Mouse (Mus musculus): ENCODE results near the gene Slit3. TPM values are rescaled to one million over a fixed set of nuclear protein-coding genes. Genes with fewer than 3 reads are reported as not detected.

Gene Slit3
- polyA plus RNA-seq, 1 experiment from 2014 or later: 2.3 TPM

GRCm38 (mm10) chr11:35603946-35604345 lies 482.9 kb downstream of the Slit3 start:
- Histone ChIP-seq H3K27me3 (replicated peaks; ENCODE audit: control insufficient read depth, insufficient read depth, low read length) (0 out of 2 replicates have a peak, but pooled peaks cover 4% of the 10 kb centered on the region), H3K27ac (ENCODE audit: low read depth, low read length) (no peak overlapping the region), H3K36me3 (ENCODE audit: control insufficient read depth, insufficient read depth, low read length) (no peaks in the 10 kb centered on the region), H3K9ac (ENCODE audit: low read length) (no peak overlapping the region), H3K4me2 (ENCODE audit: low read length) (no peak overlapping the region), H3K9me3 (replicated peaks; ENCODE audit: control insufficient read depth, low read length) (no peaks in the 10 kb centered on the region), H3K4me3 (ENCODE audit: low read depth, low read length) (no peak overlapping the region), H3K4me1 (ENCODE audit: control insufficient read depth, insufficient read depth, low read length) (no peaks in the 10 kb centered on the region)
- 76% methylated on average over 6 of the region's 6 CpGs for WGBS
- no peak for DNase-seq (ENCODE audit: low spot score)
- no peak for ATAC-seq

DNA sequence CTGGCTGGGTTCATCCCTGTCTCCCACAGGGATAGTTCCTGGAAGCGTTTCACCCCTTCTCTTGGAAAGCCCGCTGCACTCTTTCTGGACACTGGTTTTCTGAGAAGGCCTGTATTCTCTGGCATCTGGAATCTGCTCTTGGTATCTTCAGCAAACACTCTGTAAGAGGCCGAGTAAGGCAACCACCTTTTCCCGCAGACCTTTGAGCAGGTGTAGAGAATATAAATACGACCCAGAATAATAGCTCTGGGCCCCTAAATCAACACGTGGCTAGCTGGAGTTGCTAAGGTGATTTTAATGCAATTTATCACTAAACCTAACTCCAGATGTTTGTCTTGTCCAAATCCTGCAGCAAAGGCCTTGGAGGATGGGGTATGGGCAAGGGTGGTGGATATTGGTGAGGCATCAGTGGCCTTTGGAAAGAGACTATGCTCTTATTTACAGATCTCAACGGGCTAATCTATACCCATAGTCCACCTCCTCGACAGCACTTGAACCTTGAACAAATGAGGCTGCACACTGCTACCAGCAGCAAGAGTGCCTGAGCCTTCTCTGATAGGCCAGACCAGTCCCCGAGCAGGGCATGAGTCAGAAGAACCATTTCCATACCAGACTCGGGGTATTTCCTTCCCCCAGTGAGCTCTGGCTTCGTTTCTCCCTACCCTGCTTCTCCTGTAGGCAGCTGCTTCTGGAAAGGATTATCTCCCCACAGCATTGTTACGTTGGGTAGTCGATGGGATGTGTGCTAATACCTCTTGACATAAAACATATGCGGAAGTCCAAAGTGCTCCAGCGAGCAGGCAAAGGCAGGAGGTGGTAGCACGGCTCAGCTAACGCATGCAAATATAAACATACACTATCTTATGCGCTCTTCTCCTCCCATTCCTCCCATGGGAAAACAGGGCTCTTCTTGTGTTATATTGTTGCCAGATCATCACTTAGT lies 484.1 kb downstream of the Slit3 start:
- Histone ChIP-seq H3K9me3 (replicated peaks; ENCODE audit: control insufficient read depth, low read length) (no peaks in the 10 kb centered on the region), H3K9ac (ENCODE audit: low read length) (no peak overlapping the region), H3K27ac (ENCODE audit: low read depth, low read length) (no peak overlapping the region), H3K27me3 (replicated peaks; ENCODE audit: control insufficient read depth, insufficient read depth, low read length) (no peaks in the 10 kb centered on the region), H3K4me1 (ENCODE audit: control insufficient read depth, insufficient read depth, low read length) (no peaks in the 10 kb centered on the region), H3K4me2 (ENCODE audit: low read length) (no peak overlapping the region), H3K36me3 (ENCODE audit: control insufficient read depth, insufficient read depth, low read length) (no peaks in the 10 kb centered on the region), H3K4me3 (ENCODE audit: low read depth, low read length) (no peak overlapping the region)
- no peak for ATAC-seq
- 79% methylated on average over 18 of the region's 18 CpGs for WGBS
- no peak for DNase-seq (ENCODE audit: low spot score)

GRCm38 (mm10) chr11:35607191-35607590 lies 486.2 kb downstream of the Slit3 start:
- 74% methylated on average over 4 of the region's 4 CpGs for WGBS
- no peak overlapping the region for H3K9ac ChIP-seq (ENCODE audit: low read length)
- H3K27me3 ChIP-seq (replicated peaks; ENCODE audit: control insufficient read depth, insufficient read depth, low read length): 0 out of 2 replicates have a peak, but pooled peaks cover 3% of the 10 kb centered on the region
- no peaks in the 10 kb centered on the region for H3K9me3 ChIP-seq (replicated peaks; ENCODE audit: control insufficient read depth, low read length)
- H3K27ac ChIP-seq (ENCODE audit: low read depth, low read length): no peak overlapping the region
- H3K36me3 ChIP-seq (ENCODE audit: control insufficient read depth, insufficient read depth, low read length): no peaks in the 10 kb centered on the region
- H3K4me1 ChIP-seq (ENCODE audit: control insufficient read depth, insufficient read depth, low read length): no peaks in the 10 kb centered on the region
- no peak overlapping the region for H3K4me3 ChIP-seq (ENCODE audit: low read depth, low read length)
- H3K4me2 ChIP-seq (ENCODE audit: low read length): no peak overlapping the region
- ATAC-seq (no peak), DNase-seq (ENCODE audit: low spot score) (no peak)

- H3K27ac ChIP-seq (ENCODE audit: low read depth, low read length): no peak overlapping the region
- ATAC-seq (no peak), DNase-seq (ENCODE audit: low spot score) (no peak)
- 80% methylated on average over 5 of the region's 5 CpGs for WGBS
- no peak overlapping the region for H3K9ac ChIP-seq (ENCODE audit: low read length)
- H3K27me3 ChIP-seq (replicated peaks; ENCODE audit: control insufficient read depth, insufficient read depth, low read length): 0 out of 2 replicates have a peak, but pooled peaks cover 3% of the 10 kb centered on the region
- H3K4me3 ChIP-seq (ENCODE audit: low read depth, low read length): no peak overlapping the region
- no peaks in the 10 kb centered on the region for H3K36me3 ChIP-seq (ENCODE audit: control insufficient read depth, insufficient read depth, low read length)
- no peak overlapping the region for H3K4me2 ChIP-seq (ENCODE audit: low read length)
- no peaks in the 10 kb centered on the region for H3K4me1 ChIP-seq (ENCODE audit: control insufficient read depth, insufficient read depth, low read length)
- H3K9me3 ChIP-seq (replicated peaks; ENCODE audit: control insufficient read depth, low read length): no peaks in the 10 kb centered on the region
Observed at GRCm38 (mm10) chr11:35608794-35609193, 487.8 kb downstream of the Slit3 start.

DNA sequence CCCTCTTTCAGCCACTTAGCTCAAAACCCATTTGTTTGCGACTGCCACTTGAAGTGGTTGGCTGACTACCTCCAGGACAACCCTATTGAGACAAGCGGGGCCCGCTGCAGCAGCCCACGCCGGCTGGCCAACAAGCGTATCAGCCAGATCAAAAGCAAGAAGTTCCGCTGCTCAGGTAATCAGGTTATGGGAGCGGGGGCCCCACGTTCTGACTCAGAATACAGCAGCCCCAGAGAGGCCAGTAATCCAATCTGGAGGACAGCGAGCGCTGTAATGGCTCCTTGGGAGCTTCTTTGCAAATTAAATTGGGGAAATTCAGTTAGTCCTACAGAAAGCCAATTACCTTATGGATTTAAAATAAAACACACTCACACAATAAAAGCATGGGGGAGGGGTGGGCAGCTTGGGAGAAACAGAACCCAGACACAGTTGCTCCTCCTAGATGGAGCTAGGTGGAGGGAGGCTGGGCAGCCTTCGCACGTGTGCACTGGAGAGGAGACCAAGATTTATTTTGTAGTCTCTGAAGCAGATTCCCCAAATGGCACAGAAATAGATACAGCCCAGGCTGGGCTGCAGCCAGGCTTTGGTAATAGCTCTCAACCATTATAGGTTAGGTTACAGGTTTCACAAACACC lies 491.4 kb downstream of the Slit3 start:
- no peaks in the 10 kb centered on the region for H3K9me3 ChIP-seq (replicated peaks; ENCODE audit: control insufficient read depth, low read length)
- 0 out of 2 replicates have a peak, but pooled peaks cover 3% of the 10 kb centered on the region for H3K27me3 ChIP-seq (replicated peaks; ENCODE audit: control insufficient read depth, insufficient read depth, low read length)
- no peaks in the 10 kb centered on the region for H3K36me3 ChIP-seq (ENCODE audit: control insufficient read depth, insufficient read depth, low read length)
- no peak for DNase-seq (ENCODE audit: low spot score)
- no peak for ATAC-seq
- no peak overlapping the region for H3K9ac ChIP-seq (ENCODE audit: low read length)
- no peaks in the 10 kb centered on the region for H3K4me1 ChIP-seq (ENCODE audit: control insufficient read depth, insufficient read depth, low read length)
- no peak overlapping the region for H3K27ac ChIP-seq (ENCODE audit: low read depth, low read length)
- H3K4me2 ChIP-seq (ENCODE audit: low read length): no peak overlapping the region
- no peak overlapping the region for H3K4me3 ChIP-seq (ENCODE audit: low read depth, low read length)
- WGBS: 25% methylated on average over 13 of the region's 13 CpGs

- Histone ChIP-seq H3K9me3 (replicated peaks; ENCODE audit: control insufficient read depth, low read length) (no peaks in the 10 kb centered on the region), H3K4me3 (ENCODE audit: low read depth, low read length) (no peak overlapping the region), H3K9ac (ENCODE audit: low read length) (no peak overlapping the region), H3K27me3 (replicated peaks; ENCODE audit: control insufficient read depth, insufficient read depth, low read length) (0 out of 2 replicates have a peak, but pooled peaks cover 3% of the 10 kb centered on the region), H3K36me3 (ENCODE audit: control insufficient read depth, insufficient read depth, low read length) (no peaks in the 10 kb centered on the region), H3K4me1 (ENCODE audit: control insufficient read depth, insufficient read depth, low read length) (no peaks in the 10 kb centered on the region), H3K4me2 (ENCODE audit: low read length) (no peak overlapping the region), H3K27ac (ENCODE audit: low read depth, low read length) (no peak overlapping the region)
- WGBS: 34% methylated on average over 3 of the region's 3 CpGs
- ATAC-seq (no peak), DNase-seq (ENCODE audit: low spot score) (no peak)
Observed at GRCm38 (mm10) chr11:35614530-35614929, 493.5 kb downstream of the Slit3 start.

GRCm38 (mm10) chr11:35619421-35619820 lies 498.4 kb downstream of the Slit3 start:
- H3K4me1 ChIP-seq (ENCODE audit: control insufficient read depth, insufficient read depth, low read length): no peaks in the 10 kb centered on the region
- no peak overlapping the region for H3K4me3 ChIP-seq (ENCODE audit: low read depth, low read length)
- H3K4me2 ChIP-seq (ENCODE audit: low read length): no peak overlapping the region
- H3K27ac ChIP-seq (ENCODE audit: low read depth, low read length): no peak overlapping the region
- H3K27me3 ChIP-seq (replicated peaks; ENCODE audit: control insufficient read depth, insufficient read depth, low read length): no peaks in the 10 kb centered on the region
- no peak for DNase-seq (ENCODE audit: low spot score)
- H3K9ac ChIP-seq (ENCODE audit: low read length): no peak overlapping the region
- H3K9me3 ChIP-seq (replicated peaks; ENCODE audit: control insufficient read depth, low read length): no peaks in the 10 kb centered on the region
- 56% methylated on average over 14 of the region's 14 CpGs for WGBS
- no peaks in the 10 kb centered on the region for H3K36me3 ChIP-seq (ENCODE audit: control insufficient read depth, insufficient read depth, low read length)
- ATAC-seq: no peak

GRCm38 (mm10) chr11:35622736-35623135 lies 501.7 kb downstream of the Slit3 start:
- Histone ChIP-seq H3K9me3 (replicated peaks; ENCODE audit: control insufficient read depth, low read length) (no peaks in the 10 kb centered on the region), H3K4me3 (ENCODE audit: low read depth, low read length) (no peak overlapping the region), H3K4me2 (ENCODE audit: low read length) (no peak overlapping the region), H3K36me3 (ENCODE audit: control insufficient read depth, insufficient read depth, low read length) (no peaks in the 10 kb centered on the region), H3K9ac (ENCODE audit: low read length) (no peak overlapping the region), H3K27ac (ENCODE audit: low read depth, low read length) (no peak overlapping the region), H3K4me1 (ENCODE audit: control insufficient read depth, insufficient read depth, low read length) (no peaks in the 10 kb centered on the region), H3K27me3 (replicated peaks; ENCODE audit: control insufficient read depth, insufficient read depth, low read length) (no peaks in the 10 kb centered on the region)
- WGBS: 84% methylated on average over 3 of the region's 3 CpGs
- DNase-seq (ENCODE audit: low spot score): no peak
- no peak for ATAC-seq
